Mouse (Mus musculus): ENCODE measurements around the gene Iqschfp. TPM values are rescaled to one million over a fixed set of nuclear protein-coding genes. Genes with fewer than 3 reads are reported as not detected.

Gene Iqschfp
- polyA plus RNA-seq, 1 experiment from 2014 or later: 0.54 TPM

DNA sequence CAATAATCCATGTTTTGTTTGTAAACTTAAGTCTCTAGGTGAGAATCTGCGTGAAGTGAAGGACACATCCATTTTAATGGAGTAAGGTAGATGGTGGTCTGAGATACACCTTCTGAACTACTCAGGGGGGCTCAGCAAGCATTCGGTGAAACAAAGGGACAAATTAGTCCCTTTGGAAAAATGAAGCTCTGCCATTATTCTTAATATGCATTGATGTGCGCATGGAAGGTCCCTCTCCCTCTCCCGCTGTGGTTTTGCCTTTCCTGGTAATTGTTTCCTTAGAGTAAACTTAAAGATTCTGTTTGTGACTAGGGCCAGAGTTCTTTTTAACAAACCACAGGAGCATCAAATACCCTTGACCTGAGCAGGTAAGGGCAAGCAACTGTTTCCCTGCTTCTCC, 414.7 kb downstream of the Iqschfp start:
- no peaks in the 10 kb centered on the region for H3K9me3 ChIP-seq
- no peak overlapping the region for H3K27ac ChIP-seq
- no peaks in the 10 kb centered on the region for H3K27me3 ChIP-seq
- no peak overlapping the region for H3K4me3 ChIP-seq
- H3K9ac ChIP-seq: no peak overlapping the region
- H3K4me2 ChIP-seq: no peak overlapping the region
- 49% methylated on average over 4 of the region's 4 CpGs for WGBS
- H3K4me1 ChIP-seq: no peaks in the 10 kb centered on the region
- H3K36me3 ChIP-seq: no peaks in the 10 kb centered on the region
- no peak for ATAC-seq (ENCODE audit: insufficient number of reproducible peaks, low FRiP score, low TSS enrichment, low read depth)

- WGBS: 71% methylated on average over 6 of the region's 6 CpGs
- Histone ChIP-seq H3K4me1 (no peaks in the 10 kb centered on the region), H3K4me3 (no peak overlapping the region), H3K27me3 (no peaks in the 10 kb centered on the region), H3K9me3 (no peaks in the 10 kb centered on the region), H3K4me2 (no peak overlapping the region), H3K36me3 (no peaks in the 10 kb centered on the region), H3K9ac (no peak overlapping the region), H3K27ac (no peak overlapping the region)
- no peak for ATAC-seq (ENCODE audit: insufficient number of reproducible peaks, low FRiP score, low TSS enrichment, low read depth)
Observed at GRCm38 (mm10) chr3:68325575-68325974, 433.5 kb downstream of the Iqschfp start.

- H3K4me1 ChIP-seq: no peaks in the 10 kb centered on the region
- H3K9ac ChIP-seq: no peak overlapping the region
- WGBS: 22% methylated on average over 2 of the region's 2 CpGs
- no peaks in the 10 kb centered on the region for H3K36me3 ChIP-seq
- no peak overlapping the region for H3K4me2 ChIP-seq
- no peaks in the 10 kb centered on the region for H3K27me3 ChIP-seq
- no peak overlapping the region for H3K4me3 ChIP-seq
- no peak overlapping the region for H3K27ac ChIP-seq
- ATAC-seq (ENCODE audit: insufficient number of reproducible peaks, low FRiP score, low TSS enrichment, low read depth): no peak
- no peaks in the 10 kb centered on the region; the same call in 1 of the 2 replicates for H3K9me3 ChIP-seq
Observed at GRCm38 (mm10) chr3:68332515-68332914, 440.5 kb downstream of the Iqschfp start.

DNA sequence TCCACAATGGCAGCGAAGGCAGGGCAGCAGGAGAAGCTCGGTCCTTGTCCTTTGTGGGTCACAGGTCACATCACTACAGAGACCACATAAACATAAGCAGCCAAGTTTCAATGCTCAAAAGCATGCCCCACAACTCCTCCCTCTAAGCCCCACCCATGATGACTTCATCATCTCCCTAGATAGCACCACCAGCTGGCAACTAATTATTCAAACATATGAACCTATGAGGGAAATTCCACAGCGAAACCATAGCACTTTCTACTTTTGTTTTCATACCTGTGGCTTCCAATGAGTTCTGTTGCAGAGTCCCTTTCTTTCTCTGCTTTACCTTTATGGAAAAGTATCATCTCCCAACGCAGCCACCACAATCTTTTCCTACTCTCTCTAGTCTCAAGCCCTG, 443.5 kb downstream of the Iqschfp start:
- Histone ChIP-seq H3K9me3 (no peaks in the 10 kb centered on the region; the same call in 1 of the 2 replicates), H3K4me2 (no peak overlapping the region), H3K27me3 (no peaks in the 10 kb centered on the region), H3K4me3 (no peak overlapping the region), H3K4me1 (no peaks in the 10 kb centered on the region), H3K36me3 (no peaks in the 10 kb centered on the region), H3K9ac (no peak overlapping the region), H3K27ac (no peak overlapping the region)
- 92% methylated on average over 4 of the region's 4 CpGs for WGBS
- no peak for ATAC-seq (ENCODE audit: insufficient number of reproducible peaks, low FRiP score, low TSS enrichment, low read depth)

GRCm38 (mm10) chr3:68350624-68351023, 458.6 kb downstream of the Iqschfp start:
- Histone ChIP-seq H3K36me3 (no peaks in the 10 kb centered on the region), H3K9ac (no peak overlapping the region), H3K27ac (no peak overlapping the region), H3K9me3 (no peaks in the 10 kb centered on the region), H3K27me3 (no peaks in the 10 kb centered on the region; the same call in 1 of the 2 replicates), H3K4me2 (no peak overlapping the region), H3K4me1 (no peaks in the 10 kb centered on the region), H3K4me3 (no peak overlapping the region)
- ATAC-seq (ENCODE audit: insufficient number of reproducible peaks, low FRiP score, low TSS enrichment, low read depth): no peak
- WGBS: 55% methylated on average over 6 of the region's 6 CpGs

DNA sequence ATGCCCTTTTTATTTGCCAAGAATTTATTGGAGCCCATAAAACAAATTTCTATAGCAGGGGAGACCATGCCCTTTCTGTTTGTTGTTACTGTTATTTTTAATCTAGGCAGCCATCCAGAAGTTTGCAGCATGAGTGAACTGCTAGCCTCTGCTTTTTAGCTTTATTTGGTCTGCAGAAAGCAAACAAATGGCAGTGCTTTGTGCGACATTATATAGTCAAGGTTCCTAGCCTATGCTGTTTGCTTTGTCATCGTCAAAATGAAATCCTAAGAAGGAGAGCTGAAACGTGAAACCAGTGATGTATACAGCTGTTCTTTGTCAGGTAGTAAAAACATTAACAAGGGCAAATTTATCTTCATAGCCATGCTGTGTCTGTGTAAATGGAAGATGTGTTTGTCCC, 459.4 kb downstream of the Iqschfp start:
- H3K9ac ChIP-seq: no peak overlapping the region
- H3K36me3 ChIP-seq: no peaks in the 10 kb centered on the region
- 19% methylated on average over 3 of the region's 3 CpGs for WGBS
- H3K9me3 ChIP-seq: no peaks in the 10 kb centered on the region
- no peaks in the 10 kb centered on the region; the same call in 1 of the 2 replicates for H3K27me3 ChIP-seq
- H3K4me2 ChIP-seq: no peak overlapping the region
- H3K4me3 ChIP-seq: no peak overlapping the region
- H3K4me1 ChIP-seq: no peaks in the 10 kb centered on the region
- H3K27ac ChIP-seq: no peak overlapping the region
- no peak for ATAC-seq (ENCODE audit: insufficient number of reproducible peaks, low FRiP score, low TSS enrichment, low read depth)

DNA sequence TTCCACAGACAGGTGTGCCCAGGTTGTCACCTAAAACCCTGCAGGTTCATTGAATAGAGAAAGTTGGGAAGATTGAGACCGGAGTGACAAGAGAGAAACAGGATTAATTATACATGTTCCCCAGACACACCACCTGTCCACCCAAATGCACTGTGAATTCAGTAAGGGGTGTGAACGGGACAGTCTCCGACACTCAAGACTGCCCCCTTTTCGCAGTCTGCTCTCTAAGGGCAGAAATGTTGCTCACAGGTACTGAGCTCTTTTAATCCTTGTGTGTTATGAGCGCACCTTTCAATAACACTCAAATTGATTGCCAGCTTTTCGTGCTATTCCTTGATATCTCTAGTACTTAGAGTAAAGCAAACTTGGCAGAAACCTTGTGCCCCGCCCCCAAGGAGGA, 460.9 kb downstream of the Iqschfp start:
- no peak for ATAC-seq (ENCODE audit: insufficient number of reproducible peaks, low FRiP score, low TSS enrichment, low read depth)
- H3K4me2 ChIP-seq: no peak overlapping the region
- H3K9ac ChIP-seq: no peak overlapping the region
- no peaks in the 10 kb centered on the region; the same call in 1 of the 2 replicates for H3K27me3 ChIP-seq
- no peaks in the 10 kb centered on the region for H3K36me3 ChIP-seq
- H3K9me3 ChIP-seq: no peaks in the 10 kb centered on the region
- H3K4me3 ChIP-seq: no peak overlapping the region
- H3K4me1 ChIP-seq: no peaks in the 10 kb centered on the region
- 86% methylated on average over 7 of the region's 7 CpGs for WGBS
- H3K27ac ChIP-seq: no peak overlapping the region

GRCm38 (mm10) chr3:68353492-68353891, 461.5 kb downstream of the Iqschfp start:
- Histone ChIP-seq H3K9ac (no peak overlapping the region), H3K27ac (no peak overlapping the region), H3K36me3 (no peaks in the 10 kb centered on the region), H3K4me1 (no peaks in the 10 kb centered on the region), H3K4me2 (no peak overlapping the region), H3K27me3 (no peaks in the 10 kb centered on the region; the same call in 1 of the 2 replicates), H3K4me3 (no peak overlapping the region), H3K9me3 (no peaks in the 10 kb centered on the region)
- 31% methylated on average over 3 of the region's 3 CpGs for WGBS
- no peak for ATAC-seq (ENCODE audit: insufficient number of reproducible peaks, low FRiP score, low TSS enrichment, low read depth)

DNA sequence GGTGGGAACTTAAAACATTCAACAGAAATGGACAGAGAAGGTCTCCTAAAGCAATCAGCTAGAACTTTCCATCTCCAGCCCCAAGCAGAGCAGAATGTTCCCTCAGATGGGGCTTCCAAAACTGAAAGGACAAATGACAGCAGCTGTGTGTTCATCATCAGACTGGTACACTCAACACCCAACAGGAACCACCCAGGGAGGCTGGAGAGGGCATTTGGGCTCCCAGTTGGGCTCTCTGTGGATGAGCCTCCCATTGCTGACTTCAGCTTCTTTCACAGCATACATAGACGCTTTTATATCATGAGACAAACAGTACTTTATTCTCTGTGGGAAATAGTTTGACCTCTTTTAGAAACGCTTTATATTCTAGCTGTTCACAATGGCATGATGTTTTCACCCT, 464.5 kb downstream of the Iqschfp start:
- Histone ChIP-seq H3K4me2 (no peak overlapping the region), H3K27ac (no peak overlapping the region), H3K4me1 (no peaks in the 10 kb centered on the region), H3K9me3 (no peaks in the 10 kb centered on the region), H3K36me3 (no peaks in the 10 kb centered on the region), H3K27me3 (no peaks in the 10 kb centered on the region), H3K4me3 (no peak overlapping the region), H3K9ac (no peak overlapping the region)
- no peak for ATAC-seq (ENCODE audit: insufficient number of reproducible peaks, low FRiP score, low TSS enrichment, low read depth)
- 83% methylated on average over 2 of the region's 2 CpGs for WGBS

DNA sequence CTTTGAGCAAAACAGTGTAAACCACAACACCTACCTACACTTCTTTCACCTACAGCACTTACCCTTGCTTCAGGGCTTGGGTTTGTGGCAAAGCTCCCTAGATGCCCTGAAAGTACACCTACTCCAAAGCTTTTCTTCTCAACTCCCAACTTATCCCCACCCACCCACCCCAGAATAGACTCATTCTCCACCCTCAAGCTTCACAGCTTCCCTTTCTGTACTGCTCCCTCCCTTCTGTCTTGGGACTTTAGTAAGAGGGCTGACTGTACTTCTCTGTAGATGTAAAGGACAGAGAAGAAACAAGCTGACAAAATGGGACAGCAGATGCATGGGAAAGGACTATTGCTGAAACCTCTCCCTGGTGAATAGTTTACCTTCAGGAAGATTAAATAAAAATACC, 476.0 kb downstream of the Iqschfp start:
- H3K36me3 ChIP-seq: no peaks in the 10 kb centered on the region
- H3K27ac ChIP-seq: no peak overlapping the region
- no peak for ATAC-seq (ENCODE audit: insufficient number of reproducible peaks, low FRiP score, low TSS enrichment, low read depth)
- no peak overlapping the region for H3K4me3 ChIP-seq
- H3K27me3 ChIP-seq: no peaks in the 10 kb centered on the region
- no peaks in the 10 kb centered on the region for H3K9me3 ChIP-seq
- no peak overlapping the region for H3K4me2 ChIP-seq
- no peak overlapping the region for H3K9ac ChIP-seq
- no peaks in the 10 kb centered on the region for H3K4me1 ChIP-seq

DNA sequence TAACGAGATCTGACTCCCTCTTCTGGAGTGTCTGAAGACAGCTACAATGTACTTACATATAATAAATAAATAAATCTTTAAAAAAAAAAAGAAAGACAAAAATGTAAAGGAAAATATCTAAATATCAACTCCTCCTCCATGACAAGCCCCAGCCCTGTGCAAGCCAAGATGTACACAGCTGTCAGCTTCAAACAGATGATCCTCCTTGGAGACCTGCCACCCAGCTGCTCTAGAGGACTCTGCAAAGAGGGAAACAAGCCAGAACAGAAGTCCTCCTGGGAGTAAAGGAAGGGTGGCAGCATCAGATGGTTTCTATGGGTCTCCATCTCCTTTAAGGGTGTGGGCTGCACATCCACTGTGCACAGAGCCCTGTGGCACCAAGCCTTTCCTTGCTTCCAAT, 480.9 kb downstream of the Iqschfp start:
- no peak overlapping the region for H3K27ac ChIP-seq
- no peaks in the 10 kb centered on the region for H3K27me3 ChIP-seq
- H3K36me3 ChIP-seq: no peaks in the 10 kb centered on the region
- no peak overlapping the region for H3K9ac ChIP-seq
- WGBS: 75% methylated on average over 1 of the region's 1 CpGs
- ATAC-seq (ENCODE audit: insufficient number of reproducible peaks, low FRiP score, low TSS enrichment, low read depth): no peak
- H3K4me2 ChIP-seq: no peak overlapping the region
- H3K4me1 ChIP-seq: no peaks in the 10 kb centered on the region
- H3K4me3 ChIP-seq: no peak overlapping the region
- H3K9me3 ChIP-seq: no peaks in the 10 kb centered on the region

DNA sequence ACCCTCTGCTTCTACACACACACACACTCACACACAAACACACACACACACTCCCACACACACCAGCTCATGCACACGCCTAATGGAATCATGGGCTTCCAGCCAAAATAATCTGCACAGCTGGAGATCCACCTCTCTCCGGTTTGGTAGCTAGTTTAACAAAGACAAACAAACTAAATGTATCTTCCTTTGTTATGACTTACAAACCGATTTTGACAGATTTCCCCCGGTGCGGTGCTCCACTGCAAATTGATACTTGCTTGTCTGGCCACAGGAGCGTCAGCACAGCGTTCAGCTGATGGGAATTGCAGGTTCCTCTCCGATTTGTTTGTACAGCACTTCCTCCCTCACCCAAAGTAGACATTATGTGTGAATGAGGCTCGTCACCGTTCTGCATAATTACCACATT, 483.1 kb downstream of the Iqschfp start:
- 53% methylated on average over 10 of the region's 10 CpGs for WGBS
- H3K9me3 ChIP-seq: no peaks in the 10 kb centered on the region
- H3K27me3 ChIP-seq: no peaks in the 10 kb centered on the region
- H3K4me2 ChIP-seq: no peak overlapping the region
- no peak overlapping the region for H3K27ac ChIP-seq
- H3K36me3 ChIP-seq: no peaks in the 10 kb centered on the region
- no peak overlapping the region for H3K4me3 ChIP-seq
- no peaks in the 10 kb centered on the region for H3K4me1 ChIP-seq
- ATAC-seq (ENCODE audit: insufficient number of reproducible peaks, low FRiP score, low TSS enrichment, low read depth): no peak
- H3K9ac ChIP-seq: no peak overlapping the region

GRCm38 (mm10) chr3:68377452-68378198, 485.6 kb downstream of the Iqschfp start:
- ATAC-seq (ENCODE audit: insufficient number of reproducible peaks, low FRiP score, low TSS enrichment, low read depth): no peak
- H3K4me3 ChIP-seq: no peak overlapping the region
- 69% methylated on average over 7 of the region's 7 CpGs for WGBS
- no peaks in the 10 kb centered on the region for H3K27me3 ChIP-seq
- H3K9me3 ChIP-seq: no peaks in the 10 kb centered on the region
- H3K36me3 ChIP-seq: no peaks in the 10 kb centered on the region
- H3K9ac ChIP-seq: no peak overlapping the region
- H3K4me2 ChIP-seq: no peak overlapping the region
- H3K27ac ChIP-seq: no peak overlapping the region
- no peaks in the 10 kb centered on the region for H3K4me1 ChIP-seq
